ENCODE assay signal across 10 mouse cellular contexts in genomic region chr14:62637436-62638344, GRCm38 (mm10). TPM values are rescaled to one million over a fixed set of nuclear protein-coding genes. Genes with fewer than 3 reads are reported as not detected.
DNase-seq lines count a peak whose midpoint lies in the region; ATAC-seq lines count a peak whose summit lies in the region.
"Had no signal": no experiment of that assay in that cellular context is flagged by ENCODE, and none has a peak within 500 bp of the region (broad histone marks: within the 10 kb centered on the region; RNA-seq: fewer than 3 reads in every experiment).

No protein-coding gene starts in this region.

- no peaks in the 10 kb centered on the region for H3K9me3 ChIP-seq in hindbrain, embryonic 11.5 days (ENCODE audit: control insufficient read depth, low read length)
- H3K9me3 ChIP-seq in hindbrain, embryonic 10.5 days, result no peaks in the 10 kb centered on the region
- no peaks in the 10 kb centered on the region for H3K9me3 ChIP-seq in hindbrain, embryonic 13.5 days

- ATAC-seq in hindbrain, embryonic 11.5 days (ENCODE audit: low FRiP score), result peak; percentile 49
- peak; percentile 88 for ATAC-seq in hindbrain, embryonic 13.5 days (ENCODE audit: low FRiP score)

- H3K27ac ChIP-seq in hindbrain, embryonic 11.5 days (ENCODE audit: low read depth, low read length), result no peak overlapping the region
- H3K27ac ChIP-seq in hindbrain, embryonic 10.5 days, result no peak overlapping the region
- peak overlapping the region; percentile 79 for H3K27ac ChIP-seq in hindbrain, embryonic 13.5 days

- no peaks in the 10 kb centered on the region for H3K4me1 ChIP-seq in hindbrain, embryonic 11.5 days (replicated peaks; ENCODE audit: control insufficient read depth, insufficient read depth, low read length)
- H3K4me1 ChIP-seq in hindbrain, embryonic 10.5 days (replicated peaks), result peaks cover 7% of the 10 kb centered on the region
- H3K4me1 ChIP-seq in hindbrain, embryonic 13.5 days (replicated peaks), result peaks cover 18% of the 10 kb centered on the region

- WGBS in hindbrain, embryonic 11.5 days, result 36% methylated on average over 9 of the region's 9 CpGs
- WGBS in hindbrain, embryonic 10.5 days, result 42% methylated on average over 9 of the region's 9 CpGs
- WGBS in hindbrain, embryonic 13.5 days, result 31% methylated on average over 9 of the region's 9 CpGs

- no peak overlapping the region for H3K9ac ChIP-seq in hindbrain, embryonic 11.5 days (ENCODE audit: low read depth, low read length)
- H3K9ac ChIP-seq in hindbrain, embryonic 13.5 days, result peak overlapping the region; percentile 46; the same call in 1 of the 2 replicates

- peak; percentile 31 for DNase-seq in hindbrain, embryonic 11.5 days (ENCODE audit: low spot score)
- no peak for DNase-seq in hindbrain, embryonic 10.5 days (ENCODE audit: low spot score)
- peak; percentile 23 for DNase-seq in embryo, embryonic 11.5 days (ENCODE audit: low read depth, low spot score)
- peak; percentile 24 for DNase-seq in neural tube, embryonic 10.5 days (ENCODE audit: extremely low spot score, low spot score)
- DNase-seq in adrenal gland, postnatal 10 days, result no peak
- DNase-seq in urinary bladder, adult 2 months (ENCODE audit: low spot score), result no peak
- no peak for DNase-seq in kidney, adult 9 months
- DNase-seq: cerebellum, postnatal 25 days had no signal

- no peak overlapping the region for H3K4me2 ChIP-seq in hindbrain, embryonic 11.5 days (replicated peaks; ENCODE audit: low read depth, low read length)
- H3K4me2 ChIP-seq in hindbrain, embryonic 13.5 days, result peak overlapping the region; percentile 41

- H3K27me3 ChIP-seq in hindbrain, embryonic 11.5 days (ENCODE audit: control insufficient read depth, insufficient read depth, low read length), result no peaks in the 10 kb centered on the region; the same call in 1 of the 2 replicates
- no peaks in the 10 kb centered on the region for H3K27me3 ChIP-seq in hindbrain, embryonic 10.5 days (ENCODE audit: insufficient read depth, poor library complexity, severe bottlenecking)
- H3K27me3 ChIP-seq in hindbrain, embryonic 13.5 days, result no peaks in the 10 kb centered on the region

- no peaks in the 10 kb centered on the region for H3K36me3 ChIP-seq in hindbrain, embryonic 11.5 days (ENCODE audit: control insufficient read depth, insufficient read depth, low read length)
- H3K36me3 ChIP-seq in hindbrain, embryonic 10.5 days, result no peaks in the 10 kb centered on the region
- no peaks in the 10 kb centered on the region for H3K36me3 ChIP-seq in hindbrain, embryonic 13.5 days

- H3K4me3 ChIP-seq in hindbrain, embryonic 11.5 days (ENCODE audit: low read depth, low read length), result no peak overlapping the region
- H3K4me3 ChIP-seq in hindbrain, embryonic 10.5 days, result no peak overlapping the region
- no peak overlapping the region for H3K4me3 ChIP-seq in hindbrain, embryonic 13.5 days

RNA-seq across cellular contexts. Expression of gene Serpine3, which starts 25.8 kb away (rescaled TPM):
- polyA plus RNA-seq in hindbrain, embryonic 11.5 days (2014; fragmentation: Nextera tagmentation; extraction: Ambion mirVana), result not detected in 2 replicates
- polyA plus RNA-seq in hindbrain, embryonic 10.5 days (2016; fragmentation: Nextera tagmentation; extraction: Ambion mirVana), result not detected in 2 replicates
- not detected in 2 replicates for polyA plus RNA-seq in hindbrain, embryonic 13.5 days (2015; fragmentation: Nextera tagmentation; extraction: Ambion mirVana)
- total RNA-seq in adrenal gland, postnatal 10 days (2021), result not detected
- polyA plus RNA-seq in urinary bladder, adult 2 months (2012; rRNA removed), result not detected in 2 replicates
- total RNA-seq: megakaryocyte-erythroid progenitor cell, adult 5-6 weeks had no signal

Comparison
In these comparisons a context has a peak if more than half of its experiments do, and no peak if none do; other contexts are left out.
1. DNase-seq: peak in hindbrain, embryonic 11.5 days (single experiment), embryo, embryonic 11.5 days (single experiment) and neural tube, embryonic 10.5 days (single experiment); none in hindbrain, embryonic 10.5 days (single experiment), adrenal gland, postnatal 10 days (single experiment), urinary bladder, adult 2 months (single experiment) and kidney, adult 9 months (single experiment).